Mouse (Mus musculus) frontal cortex, postnatal 10 days (tissue): Measurements from ENCODE around the gene Vmn2r56.
"Not testable (repeated sequence)": the region's sequence is repeated elsewhere in the genome, so short reads cannot be mapped to it uniquely, and the experiment has no call there.

ENCODE experiments used
- DNase-seq, 2 experiments: peaks; one replicate each; pipeline ENCODE4 v3.0.0; 2022; ENCODE audit warnings: low spot score in 2 of 2, mixed read lengths in 1 of 2

Vmn2r56 gene

GRCm38 (mm10) chr7:12734904-12735303, at the start of gene Vmn2r56:
Gene Vmn2r56 (minus strand): TSS chr7:12735004.
- DNase-seq = no peak

GRCm38 (mm10) chr7:12780151-12780830, 45.5 kb upstream of the Vmn2r56 start:
- peak; percentile 87 to 91 for DNase-seq

GRCm38 (mm10) chr7:12779782-12780150, 45.0 kb upstream of the Vmn2r56 start:
- no peak for DNase-seq

- no peak for DNase-seq
Measured at GRCm38 (mm10) chr7:12779141-12779540, 44.3 kb upstream of the Vmn2r56 start.

- peak in 1 of 2 experiments; percentile 14 for DNase-seq
Measured at GRCm38 (mm10) chr7:12774606-12775005, 39.8 kb upstream of the Vmn2r56 start.

- no peak for DNase-seq
Measured at GRCm38 (mm10) chr7:12774111-12774510, 39.3 kb upstream of the Vmn2r56 start.

- no peak for DNase-seq
Measured at GRCm38 (mm10) chr7:12749431-12750198, 14.8 kb upstream of the Vmn2r56 start.

- DNase-seq = not testable (repeated sequence)
Measured at GRCm38 (mm10) chr7:12684903-12685302, 49.9 kb downstream of the Vmn2r56 start, which contains the start of gene Vmn2r55. Gene Vmn2r55 (minus strand): TSS chr7:12685003.

GRCm38 (mm10) chr7:12640219-12640618, 94.6 kb downstream of the Vmn2r56 start, which contains the start of gene Vmn2r54:
Gene Vmn2r54 (minus strand): TSS chr7:12640319.
- not testable (repeated sequence) for DNase-seq
